Mouse (Mus musculus) ES-Bruce4 (cell line): Measurements from ENCODE around the gene Sln.

ENCODE experiments used
- CTCF ChIP-seq: IDR thresholded peaks from one replicate; pipeline ENCODE4 v1.8.1; 2011; ENCODE audit warnings: low read depth, low read length
- EP300 ChIP-seq: IDR thresholded peaks from 2 replicates; pipeline ENCODE4 v1.6.1; 2011; ENCODE audit warnings: low read depth, low read length; ENCODE audit not compliant: insufficient read depth
- POLR2A ChIP-seq: IDR thresholded peaks from one replicate; pipeline ENCODE4 v1.8.1; 2011; ENCODE audit warnings: low read length; ENCODE audit not compliant: insufficient read depth

DNA sequence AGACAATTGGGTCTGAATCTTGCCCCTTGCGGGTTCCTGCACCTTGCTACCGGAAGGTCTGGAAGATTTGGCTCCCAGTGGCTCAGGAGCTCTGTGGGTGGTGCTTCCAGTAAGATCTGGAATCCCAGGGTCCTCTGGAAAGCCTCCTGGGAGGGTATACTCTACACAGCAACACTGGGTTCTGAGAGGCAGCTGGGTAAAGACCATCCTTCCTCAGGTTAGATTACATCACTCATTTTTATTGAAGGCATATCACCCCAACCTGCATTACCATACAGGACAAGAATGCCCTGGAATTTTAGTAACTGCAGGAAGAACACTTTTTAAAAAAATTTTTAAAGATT is 20.1 kb upstream of the Sln start:
- TF ChIP-seq CTCF (no peak), EP300 (no peak), POLR2A (no peak)
